Mouse (Mus musculus) neural tube, embryonic 12.5 days (tissue): ENCODE data around the gene 2310022A10Rik. TPM values are rescaled to one million over a fixed set of nuclear protein-coding genes. Genes with fewer than 3 reads are reported as not detected.

Experiments
- ATAC-seq: fragments of 200-750 bp; cut with Nextera tagmentation; 2 replicates; pipeline ENCODE4 v1.8.0; 2017; ENCODE audit warnings: low read depth, mild to moderate bottlenecking, moderate TSS enrichment, moderate library complexity; ENCODE audit not compliant: low FRiP score
- H3K27ac ChIP-seq: fragments of 300-500 bp; sonication (generic); 2 replicates; pipeline ENCODE4 v1.5.1; 2016
- H3K27me3 ChIP-seq: fragments of 300-500 bp; sonication (generic); replicated peaks from 2 replicates; pipeline ENCODE4 v1.6.1; 2016; ENCODE audit warnings: mild to moderate bottlenecking
- H3K36me3 ChIP-seq: fragments of 300-500 bp; sonication (generic); 2 replicates; pipeline ENCODE4 v1.6.1; 2016; ENCODE audit warnings: mild to moderate bottlenecking
- H3K4me1 ChIP-seq: fragments of 300-500 bp; sonication (generic); 2 replicates; pipeline ENCODE4 v1.6.1; 2016
- H3K4me2 ChIP-seq: fragments of 300-500 bp; sonication (generic); replicated peaks from 2 replicates; pipeline ENCODE4 v1.6.1; 2016; ENCODE audit warnings: mild to moderate bottlenecking
- H3K4me3 ChIP-seq: fragments of 300-500 bp; sonication (generic); 2 replicates; pipeline ENCODE4 v1.5.1; 2016
- H3K9ac ChIP-seq: fragments of 300-500 bp; sonication (generic); 2 replicates; pipeline ENCODE4 v1.6.1; 2016; ENCODE audit warnings: mild to moderate bottlenecking
- H3K9me3 ChIP-seq: fragments of 300-500 bp; sonication (generic); 2 replicates; pipeline ENCODE4 v1.6.1; 2016; ENCODE audit warnings: mild to moderate bottlenecking
- WGBS: fragments of 180-500 bp; shearing (Covaris S2); methylation state at CpG from one replicate; pipeline ENCODE4 v1.1.7; 2016; 5-methylcytosine and 5-hydroxymethylcytosine counted together
- polyA plus RNA-seq: library from polyadenylated mRNA; unstranded; fragments of >200 nt; fragmentation: Nextera tagmentation; extraction: Ambion mirVana; gene quantifications from 2 replicates; pipeline ENCODE4 v1.2.1, GENCODE M21; 2016

2310022A10Rik gene
- 31.8 and 36.0 TPM in 2 replicates for polyA plus RNA-seq

- H3K27me3 ChIP-seq, result no peaks in the 10 kb centered on the region
- H3K4me3 ChIP-seq, result peak within 1 kb of the TSS; percentile 70
- ATAC-seq, result peak; percentile 99
- no peaks in the 10 kb centered on the region for H3K9me3 ChIP-seq
- peaks cover 10% of the 10 kb centered on the region; the same call in 1 of the 2 replicates for H3K36me3 ChIP-seq
- peak within 1 kb of the TSS; percentile 84 for H3K4me2 ChIP-seq
- peak within 1 kb of the TSS; percentile 71 for H3K9ac ChIP-seq
- peaks cover 11% of the 10 kb centered on the region for H3K4me1 ChIP-seq
- no peak within 1 kb of the TSS for H3K27ac ChIP-seq
- WGBS, result 1% methylated on average over 41 of the region's 41 CpGs
Observed at GRCm38 (mm10) chr7:27552931-27553513, at the start of gene 2310022A10Rik, which contains the start of gene Pld3. TSS of gene 2310022A10Rik (plus strand) at chr7:27553233. TSS of gene Pld3 (minus strand) at chr7:27553218.

- Histone ChIP-seq H3K27ac (no peak overlapping the region), H3K36me3 (no peaks in the 10 kb centered on the region), H3K4me2 (peak overlapping the region; percentile 70), H3K9ac (0 out of 2 replicates have a peak overlapping the region, but pooled peaks have one; percentile 13), H3K27me3 (no peaks in the 10 kb centered on the region), H3K4me3 (0 out of 2 replicates have a peak overlapping the region, but pooled peaks have one; percentile 49), H3K4me1 (peaks cover 6% of the 10 kb centered on the region), H3K9me3 (no peaks in the 10 kb centered on the region)
- WGBS, result 50% methylated on average over 9 of the region's 9 CpGs
- peak; percentile 11; the same call in 1 of the 2 replicates for ATAC-seq
Observed at GRCm38 (mm10) chr7:27506765-27507370, 46.2 kb upstream of the 2310022A10Rik start.

GRCm38 (mm10) chr7:27507711-27508647 is 45.1 kb upstream of the 2310022A10Rik start:
- WGBS, result 1% methylated on average over 54 of the region's 54 CpGs
- H3K9me3 ChIP-seq, result no peaks in the 10 kb centered on the region
- no peaks in the 10 kb centered on the region for H3K27me3 ChIP-seq
- peak overlapping the region; percentile 49 for H3K4me3 ChIP-seq
- ATAC-seq, result peak; percentile 88
- H3K27ac ChIP-seq, result peak overlapping the region; percentile 89
- H3K9ac ChIP-seq, result peak overlapping the region; percentile 58
- H3K4me1 ChIP-seq, result peaks cover 6% of the 10 kb centered on the region
- H3K4me2 ChIP-seq, result peak overlapping the region; percentile 70
- H3K36me3 ChIP-seq, result no peaks in the 10 kb centered on the region

GRCm38 (mm10) chr7:27508648-27509005 is 44.4 kb upstream of the 2310022A10Rik start:
- Histone ChIP-seq H3K27ac (no peak overlapping the region), H3K9me3 (no peaks in the 10 kb centered on the region), H3K27me3 (no peaks in the 10 kb centered on the region), H3K4me2 (peak overlapping the region; percentile 70), H3K4me3 (peak overlapping the region; percentile 49; the same call in 1 of the 2 replicates), H3K4me1 (peaks cover 6% of the 10 kb centered on the region), H3K36me3 (no peaks in the 10 kb centered on the region), H3K9ac (no peak overlapping the region)
- ATAC-seq, result peak; percentile 57
- 21% methylated on average over 6 of the region's 6 CpGs for WGBS

- 89% methylated on average over 2 of the region's 2 CpGs for WGBS
- H3K4me1 ChIP-seq, result peaks cover 6% of the 10 kb centered on the region
- ATAC-seq, result no peak
Observed at GRCm38 (mm10) chr7:27510809-27511208, 42.2 kb upstream of the 2310022A10Rik start.

GRCm38 (mm10) chr7:27514961-27515360 is 38.1 kb upstream of the 2310022A10Rik start:
- H3K4me1 ChIP-seq, result no peaks in the 10 kb centered on the region
- no peak overlapping the region for H3K27ac ChIP-seq
- no peak for ATAC-seq
- H3K9ac ChIP-seq, result no peak overlapping the region
- no peaks in the 10 kb centered on the region for H3K27me3 ChIP-seq
- no peak overlapping the region for H3K4me3 ChIP-seq
- WGBS, result 72% methylated on average over 9 of the region's 9 CpGs
- no peaks in the 10 kb centered on the region for H3K9me3 ChIP-seq
- H3K36me3 ChIP-seq, result no peaks in the 10 kb centered on the region
- no peak overlapping the region for H3K4me2 ChIP-seq

More at GRCm38 (mm10) chr7:27510809-27511208, 42.2 kb upstream of the 2310022A10Rik start:
- Histone ChIP-seq H3K4me2 (no peak overlapping the region), H3K9ac (no peak overlapping the region), H3K4me3 (no peak overlapping the region), H3K27ac (no peak overlapping the region), H3K9me3 (no peaks in the 10 kb centered on the region), H3K27me3 (no peaks in the 10 kb centered on the region), H3K36me3 (no peaks in the 10 kb centered on the region)

- H3K9me3 ChIP-seq, result no peaks in the 10 kb centered on the region
- 87% methylated on average over 9 of the region's 9 CpGs for WGBS
Observed at GRCm38 (mm10) chr7:27518314-27518713, 34.7 kb upstream of the 2310022A10Rik start.

GRCm38 (mm10) chr7:27520104-27520503 is 32.9 kb upstream of the 2310022A10Rik start:
- no peak for ATAC-seq
- Histone ChIP-seq H3K36me3 (no peaks in the 10 kb centered on the region), H3K27me3 (no peaks in the 10 kb centered on the region), H3K9ac (no peak overlapping the region), H3K9me3 (no peaks in the 10 kb centered on the region), H3K4me1 (no peaks in the 10 kb centered on the region), H3K27ac (no peak overlapping the region), H3K4me2 (no peak overlapping the region), H3K4me3 (no peak overlapping the region)

More at GRCm38 (mm10) chr7:27518314-27518713, 34.7 kb upstream of the 2310022A10Rik start:
- Histone ChIP-seq H3K36me3 (no peaks in the 10 kb centered on the region), H3K4me1 (no peaks in the 10 kb centered on the region), H3K9ac (no peak overlapping the region), H3K4me2 (no peak overlapping the region), H3K4me3 (no peak overlapping the region), H3K27me3 (no peaks in the 10 kb centered on the region), H3K27ac (no peak overlapping the region)
- ATAC-seq, result no peak

GRCm38 (mm10) chr7:27520599-27520998 is 32.4 kb upstream of the 2310022A10Rik start:
- no peak for ATAC-seq
- Histone ChIP-seq H3K36me3 (no peaks in the 10 kb centered on the region), H3K9ac (no peak overlapping the region), H3K4me1 (no peaks in the 10 kb centered on the region), H3K9me3 (no peaks in the 10 kb centered on the region), H3K27ac (no peak overlapping the region), H3K4me3 (no peak overlapping the region), H3K4me2 (no peak overlapping the region), H3K27me3 (no peaks in the 10 kb centered on the region)
- 74% methylated on average over 1 of the region's 1 CpGs for WGBS

- no peaks in the 10 kb centered on the region for H3K9me3 ChIP-seq
- H3K4me1 ChIP-seq, result no peaks in the 10 kb centered on the region
- 66% methylated on average over 5 of the region's 5 CpGs for WGBS
- H3K27me3 ChIP-seq, result no peaks in the 10 kb centered on the region
- no peak within 1 kb of the TSS for H3K27ac ChIP-seq
- H3K36me3 ChIP-seq, result no peaks in the 10 kb centered on the region
- no peak for ATAC-seq
- no peak within 1 kb of the TSS for H3K4me3 ChIP-seq
- no peak within 1 kb of the TSS for H3K9ac ChIP-seq
- no peak within 1 kb of the TSS for H3K4me2 ChIP-seq
Observed at GRCm38 (mm10) chr7:27522967-27523366, 30.1 kb upstream of the 2310022A10Rik start, which contains the start of gene Hipk4. TSS of gene Hipk4 (plus strand) at chr7:27523267.

GRCm38 (mm10) chr7:27523805-27524204 is 29.2 kb upstream of the 2310022A10Rik start:
- ATAC-seq, result no peak
- H3K4me3 ChIP-seq, result no peak overlapping the region

More at GRCm38 (mm10) chr7:27523805-27524204, 29.2 kb upstream of the 2310022A10Rik start:
- no peak overlapping the region for H3K4me2 ChIP-seq
- H3K27ac ChIP-seq, result no peak overlapping the region
- no peaks in the 10 kb centered on the region for H3K4me1 ChIP-seq
- 95% methylated on average over 13 of the region's 13 CpGs for WGBS
- H3K36me3 ChIP-seq, result no peaks in the 10 kb centered on the region
- no peaks in the 10 kb centered on the region for H3K9me3 ChIP-seq
- H3K27me3 ChIP-seq, result no peaks in the 10 kb centered on the region
- H3K9ac ChIP-seq, result no peak overlapping the region
